Mouse (Mus musculus): ENCODE data around the gene Entpd2. TPM values are rescaled to one million over a fixed set of nuclear protein-coding genes. Genes with fewer than 3 reads are reported as not detected.
A peak's percentile ranks its signal among the peaks of the same experiment; 100 is the strongest.

Gene Entpd2
- not detected in 2 replicates for polyA plus RNA-seq (2016; fragmentation: Nextera tagmentation; extraction: Ambion mirVana)

- H3K9me3 ChIP-seq: no peaks in the 10 kb centered on the region
- no peak within 1 kb of the TSS for H3K27ac ChIP-seq
- DNase-seq (ENCODE audit: low spot score): no peak
- peak within 1 kb of the TSS; percentile 55 for H3K4me3 ChIP-seq
- peaks cover 26% of the 10 kb centered on the region for H3K4me1 ChIP-seq
- 1% methylated on average over 57 of the region's 57 CpGs for whole genome bisulfite sequencing
- no peaks in the 10 kb centered on the region for H3K36me3 ChIP-seq
- H3K27me3 ChIP-seq (ENCODE audit: insufficient read depth, poor library complexity, severe bottlenecking): peaks cover 94% of the 10 kb centered on the region
Measured at GRCm38 (mm10) chr2:25395721-25396596, at the start of gene Entpd2. Gene Entpd2 (plus strand): TSS chr2:25395874.

- Histone ChIP-seq H3K4me3 (no peak overlapping the region), H3K27me3 (ENCODE audit: insufficient read depth, poor library complexity, severe bottlenecking) (no peaks in the 10 kb centered on the region), H3K27ac (no peak overlapping the region), H3K36me3 (peaks cover 99% of the 10 kb centered on the region), H3K4me1 (no peaks in the 10 kb centered on the region), H3K9me3 (no peaks in the 10 kb centered on the region)
- no peak for DNase-seq (ENCODE audit: low spot score)
- WGBS: 91% methylated on average over 7 of the region's 7 CpGs
Measured at GRCm38 (mm10) chr2:25348162-25348561, 47.5 kb upstream of the Entpd2 start.

- Histone ChIP-seq H3K27ac (no peak overlapping the region), H3K4me3 (no peak overlapping the region), H3K9me3 (no peaks in the 10 kb centered on the region), H3K27me3 (ENCODE audit: insufficient read depth, poor library complexity, severe bottlenecking) (no peaks in the 10 kb centered on the region), H3K36me3 (peaks cover 95% of the 10 kb centered on the region), H3K4me1 (0 out of 2 replicates have a peak, but pooled peaks cover 4% of the 10 kb centered on the region)
- 89% methylated on average over 4 of the region's 4 CpGs for WGBS
- DNase-seq (ENCODE audit: low spot score): no peak
Measured at GRCm38 (mm10) chr2:25349499-25349898, 46.2 kb upstream of the Entpd2 start.

GRCm38 (mm10) chr2:25350701-25351100, 45.0 kb upstream of the Entpd2 start:
- Histone ChIP-seq H3K9me3 (no peaks in the 10 kb centered on the region), H3K4me3 (no peak overlapping the region), H3K27me3 (ENCODE audit: insufficient read depth, poor library complexity, severe bottlenecking) (no peaks in the 10 kb centered on the region), H3K36me3 (peaks cover 83% of the 10 kb centered on the region), H3K27ac (no peak overlapping the region), H3K4me1 (peaks cover 13% of the 10 kb centered on the region)
- 91% methylated on average over 3 of the region's 3 CpGs for WGBS
- no peak for DNase-seq (ENCODE audit: low spot score)

GRCm38 (mm10) chr2:25354211-25354610, 41.5 kb upstream of the Entpd2 start:
- H3K36me3 ChIP-seq: peaks cover 49% of the 10 kb centered on the region
- WGBS: 81% methylated on average over 6 of the region's 6 CpGs

GRCm38 (mm10) chr2:25355419-25356066, 40.1 kb upstream of the Entpd2 start:
- Histone ChIP-seq H3K9me3 (no peaks in the 10 kb centered on the region), H3K4me1 (peaks cover 23% of the 10 kb centered on the region), H3K36me3 (peaks cover 36% of the 10 kb centered on the region), H3K4me3 (peak overlapping the region; percentile 68), H3K27me3 (ENCODE audit: insufficient read depth, poor library complexity, severe bottlenecking) (no peaks in the 10 kb centered on the region), H3K27ac (peak overlapping the region; percentile 48; the same call in 1 of the 2 replicates)
- WGBS: 40% methylated on average over 18 of the region's 18 CpGs
- no peak for DNase-seq (ENCODE audit: low spot score)

More at GRCm38 (mm10) chr2:25354211-25354610, 41.5 kb upstream of the Entpd2 start:
- Histone ChIP-seq H3K27ac (no peak overlapping the region), H3K9me3 (no peaks in the 10 kb centered on the region), H3K4me3 (no peak overlapping the region), H3K27me3 (ENCODE audit: insufficient read depth, poor library complexity, severe bottlenecking) (no peaks in the 10 kb centered on the region), H3K4me1 (peaks cover 23% of the 10 kb centered on the region)
- DNase-seq (ENCODE audit: low spot score): no peak

- H3K9me3 ChIP-seq: no peaks in the 10 kb centered on the region
- peak within 1 kb of the TSS; percentile 48 for H3K27ac ChIP-seq
- H3K4me1 ChIP-seq: peaks cover 23% of the 10 kb centered on the region
- peak within 1 kb of the TSS; percentile 68 for H3K4me3 ChIP-seq
- DNase-seq (ENCODE audit: low spot score): peak; percentile 94
- 6% methylated on average over 13 of the region's 13 CpGs for WGBS
- H3K36me3 ChIP-seq: peaks cover 27% of the 10 kb centered on the region
- peaks cover 4% of the 10 kb centered on the region; the same call in 1 of the 2 replicates for H3K27me3 ChIP-seq (ENCODE audit: insufficient read depth, poor library complexity, severe bottlenecking)
Measured at GRCm38 (mm10) chr2:25356208-25357079, 39.2 kb upstream of the Entpd2 start, which contains the start of gene Dpp7. Gene Dpp7 (minus strand): TSS chr2:25356359.

GRCm38 (mm10) chr2:25359848-25360247, 35.8 kb upstream of the Entpd2 start:
- no peaks in the 10 kb centered on the region for H3K9me3 ChIP-seq
- H3K4me1 ChIP-seq: peaks cover 23% of the 10 kb centered on the region
- DNase-seq (ENCODE audit: low spot score): no peak
- whole genome bisulfite sequencing: 71% methylated on average over 4 of the region's 4 CpGs
- no peaks in the 10 kb centered on the region; the same call in 1 of the 2 replicates for H3K36me3 ChIP-seq
- peaks cover 37% of the 10 kb centered on the region for H3K27me3 ChIP-seq (ENCODE audit: insufficient read depth, poor library complexity, severe bottlenecking)
- H3K27ac ChIP-seq: no peak overlapping the region
- H3K4me3 ChIP-seq: no peak overlapping the region

GRCm38 (mm10) chr2:25363478-25364178, 32.0 kb upstream of the Entpd2 start:
- Histone ChIP-seq H3K36me3 (no peaks in the 10 kb centered on the region; the same call in 1 of the 2 replicates), H3K4me1 (peaks cover 12% of the 10 kb centered on the region; the same call in 1 of the 2 replicates), H3K27me3 (ENCODE audit: insufficient read depth, poor library complexity, severe bottlenecking) (peaks cover 54% of the 10 kb centered on the region), H3K4me3 (no peak overlapping the region), H3K9me3 (no peaks in the 10 kb centered on the region), H3K27ac (no peak overlapping the region)
- no peak for DNase-seq (ENCODE audit: low spot score)
- WGBS: 53% methylated on average over 13 of the region's 13 CpGs

- 84% methylated on average over 4 of the region's 4 CpGs for WGBS
- Histone ChIP-seq H3K27me3 (ENCODE audit: insufficient read depth, poor library complexity, severe bottlenecking) (peaks cover 58% of the 10 kb centered on the region), H3K9me3 (no peaks in the 10 kb centered on the region)
Measured at GRCm38 (mm10) chr2:25364313-25364712, 31.4 kb upstream of the Entpd2 start.

GRCm38 (mm10) chr2:25364761-25365090, 30.9 kb upstream of the Entpd2 start:
- Histone ChIP-seq H3K4me3 (peak overlapping the region; percentile 79), H3K27ac (no peak overlapping the region), H3K9me3 (no peaks in the 10 kb centered on the region), H3K4me1 (peaks cover 12% of the 10 kb centered on the region; the same call in 1 of the 2 replicates), H3K27me3 (ENCODE audit: insufficient read depth, poor library complexity, severe bottlenecking) (peaks cover 61% of the 10 kb centered on the region), H3K36me3 (no peaks in the 10 kb centered on the region; the same call in 1 of the 2 replicates)
- DNase-seq (ENCODE audit: low spot score): no peak
- WGBS: 27% methylated on average over 9 of the region's 9 CpGs

More at GRCm38 (mm10) chr2:25364313-25364712, 31.4 kb upstream of the Entpd2 start:
- Histone ChIP-seq H3K4me1 (peaks cover 12% of the 10 kb centered on the region; the same call in 1 of the 2 replicates), H3K4me3 (0 out of 2 replicates have a peak overlapping the region, but pooled peaks have one; percentile 79), H3K27ac (no peak overlapping the region), H3K36me3 (no peaks in the 10 kb centered on the region; the same call in 1 of the 2 replicates)
- no peak for DNase-seq (ENCODE audit: low spot score)

All from heart, embryonic 10.5 days (tissue).